Mouse (Mus musculus) lung, postnatal 0 days (tissue): ENCODE measurements around the gene Exoc6b.

Source experiments
- CTCF ChIP-seq: IDR thresholded peaks from 2 replicates; pipeline ENCODE4 v1.5.1; 2016; ENCODE audit warnings: antibody characterized with exemption, mild to moderate bottlenecking
- EP300 ChIP-seq: IDR thresholded peaks from 2 replicates; pipeline ENCODE4 v1.6.1; 2016; ENCODE audit warnings: antibody characterized with exemption, mild to moderate bottlenecking, control low read depth

DNA sequence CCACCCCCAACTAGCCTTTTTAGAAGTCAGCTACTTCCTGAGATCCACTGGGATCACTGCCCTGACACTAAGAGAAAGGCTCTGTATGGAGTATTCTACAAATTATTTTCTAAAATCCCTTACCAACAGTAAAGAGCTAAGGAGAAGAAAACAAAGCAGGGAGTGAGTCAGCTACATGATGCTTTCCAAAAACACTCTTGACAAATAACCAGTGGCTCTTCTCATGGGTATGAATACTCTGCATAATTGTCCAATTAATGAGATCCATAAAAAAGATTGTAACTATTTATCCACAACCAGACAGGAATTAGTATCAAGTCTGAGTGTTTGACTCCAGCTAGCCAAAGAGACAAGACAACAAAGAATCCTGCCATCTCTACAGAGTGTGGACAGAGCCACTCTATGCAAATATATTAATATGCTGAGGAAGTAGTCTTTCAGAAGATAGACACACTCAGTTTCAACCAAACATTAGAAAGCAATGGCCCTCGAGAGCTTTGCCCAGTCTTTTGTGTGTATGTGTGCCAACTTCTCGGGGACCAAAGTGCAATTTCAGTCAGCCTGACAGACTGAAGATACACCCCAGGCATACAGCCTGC lies 263.1 kb downstream of the Exoc6b start:
- no peak for TF ChIP-seq CTCF
- TF ChIP-seq EP300, result no peak
